Mouse (Mus musculus): ENCODE measurements around the gene Proser3. TPM values are rescaled to one million over a fixed set of nuclear protein-coding genes. Genes with fewer than 3 reads are reported as not detected.

Gene Proser3
- polyA plus RNA-seq, 1 experiment = not detected

DNA sequence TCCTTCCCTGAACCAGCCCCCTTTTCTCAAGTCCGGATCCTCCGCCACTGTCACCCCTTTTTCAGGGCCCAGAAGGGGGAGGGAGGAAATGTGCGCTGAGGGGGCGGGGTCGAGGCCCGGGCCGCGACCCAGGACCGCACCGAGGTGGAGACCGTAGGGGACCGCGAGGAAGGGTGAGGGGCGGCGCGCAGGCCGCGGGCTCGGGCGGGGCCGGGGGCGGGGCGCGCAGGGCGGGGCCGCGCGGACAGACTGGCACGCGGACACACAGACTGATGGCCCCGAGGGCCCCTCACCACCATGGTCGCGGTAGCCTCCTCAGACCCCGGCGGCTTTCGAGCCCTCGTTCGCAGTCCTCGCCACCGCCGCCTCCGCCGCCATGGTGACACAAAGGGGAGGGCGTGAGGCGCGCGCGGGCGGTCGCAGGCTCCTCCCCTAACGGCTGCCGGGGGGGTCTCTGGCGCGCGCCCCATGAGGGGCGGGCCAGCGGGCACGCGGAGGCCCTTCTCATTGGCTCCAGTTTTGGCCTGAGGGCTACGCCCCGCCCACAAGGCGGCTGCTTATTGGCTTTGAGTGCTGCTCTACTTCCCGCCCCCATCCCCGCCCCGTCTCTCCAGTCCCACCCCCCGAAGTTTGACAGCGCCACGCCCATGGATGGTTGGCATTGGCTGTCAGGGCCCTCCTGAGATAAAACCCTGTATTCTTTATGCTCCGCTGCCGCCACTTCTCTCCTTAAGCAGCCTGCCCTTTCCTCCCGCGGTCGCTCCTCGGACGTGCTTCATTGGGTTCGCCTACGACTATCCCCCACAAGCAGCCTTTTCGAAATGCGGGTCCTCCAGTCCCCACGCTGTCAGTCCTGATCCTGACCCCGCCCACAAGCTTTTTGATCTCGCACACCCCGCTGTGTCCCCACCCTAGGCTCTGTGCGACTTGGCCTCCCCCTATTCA lies 17.2 kb downstream of the Proser3 start, which contains the start of gene Arhgap33:
TSS of gene Arhgap33 (minus strand) at position 428 of the 945 bp plus-strand sequence.
- peaks cover 38% of the 10 kb centered on the region for H3K4me1 ChIP-seq (ENCODE audit: control insufficient read depth, insufficient read depth, low read length)
- under 1% methylated on average over 84 of the region's 84 CpGs for WGBS
- peak within 1 kb of the TSS; percentile 95 for H3K4me3 ChIP-seq (ENCODE audit: insufficient read depth, low read depth, low read length)
- no peak for TF ChIP-seq CTCF (IDR thresholded peaks at IDR 0.05; ENCODE audit: insufficient read depth, low read depth, low read length)
- TF ChIP-seq POLR2A (IDR thresholded peaks at IDR 0.05; ENCODE audit: insufficient read depth, low read depth, low read length) = no peak
- H3K27ac ChIP-seq (ENCODE audit: insufficient read depth, low read depth, low read length) = peak within 1 kb of the TSS; percentile 81

DNA sequence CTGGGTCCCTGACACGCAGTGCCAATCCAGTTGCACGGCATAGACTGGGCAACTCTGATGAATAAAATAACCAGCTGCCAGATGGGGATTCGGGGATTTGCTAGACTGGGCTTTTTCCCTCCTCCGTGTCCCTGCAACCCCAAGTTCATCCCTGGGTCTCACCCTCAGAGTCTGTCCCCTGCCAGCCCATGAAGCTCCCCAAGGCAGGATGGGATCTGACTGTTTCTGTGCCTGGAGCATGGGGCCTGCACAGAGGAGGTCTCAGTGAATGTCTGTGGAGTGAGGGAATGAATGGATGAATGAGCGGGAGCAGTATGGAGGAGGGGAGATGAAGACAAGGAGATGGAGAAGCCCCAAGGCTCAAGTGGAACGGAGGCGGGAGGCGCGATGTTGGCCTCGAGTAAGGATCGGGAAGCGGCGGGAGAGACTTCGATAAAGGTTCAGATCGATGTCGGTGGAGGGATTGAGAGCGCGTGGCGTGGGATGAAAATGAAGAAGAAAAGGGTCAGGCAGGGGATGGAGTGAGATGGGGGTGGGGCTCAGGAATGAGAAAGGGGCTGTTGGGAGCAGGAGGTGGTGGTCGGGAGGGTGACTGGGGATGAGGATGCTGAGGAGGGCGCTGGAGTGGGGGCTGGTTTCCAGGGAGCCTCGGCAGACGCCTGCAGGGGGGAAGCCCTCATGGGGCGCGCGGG lies 18.0 kb downstream of the Proser3 start:
- WGBS = 2% methylated on average over 26 of the region's 26 CpGs
- no peak for TF ChIP-seq POLR2A (IDR thresholded peaks at IDR 0.05; ENCODE audit: insufficient read depth, low read depth, low read length)
- no peak for TF ChIP-seq CTCF (IDR thresholded peaks at IDR 0.05; ENCODE audit: insufficient read depth, low read depth, low read length)
- Histone ChIP-seq H3K27ac (ENCODE audit: insufficient read depth, low read depth, low read length) (peak overlapping the region; percentile 49), H3K4me3 (ENCODE audit: insufficient read depth, low read depth, low read length) (peak overlapping the region; percentile 95), H3K4me1 (ENCODE audit: control insufficient read depth, insufficient read depth, low read length) (peaks cover 43% of the 10 kb centered on the region)

- Histone ChIP-seq H3K27ac (ENCODE audit: insufficient read depth, low read depth, low read length) (peak overlapping the region; percentile 66), H3K4me3 (ENCODE audit: insufficient read depth, low read depth, low read length) (peak overlapping the region; percentile 19)
Observed at GRCm38 (mm10) chr7:30532931-30533330, 19.2 kb downstream of the Proser3 start.

GRCm38 (mm10) chr7:30531291-30531815 lies 20.7 kb downstream of the Proser3 start:
- 55% methylated on average over 9 of the region's 9 CpGs for WGBS
- Histone ChIP-seq H3K4me1 (ENCODE audit: control insufficient read depth, insufficient read depth, low read length) (peaks cover 62% of the 10 kb centered on the region), H3K27ac (ENCODE audit: insufficient read depth, low read depth, low read length) (peak overlapping the region; percentile 66), H3K4me3 (ENCODE audit: insufficient read depth, low read depth, low read length) (peak overlapping the region; percentile 16; the same call in 1 of the 2 replicates)
- TF ChIP-seq POLR2A (IDR thresholded peaks at IDR 0.05; ENCODE audit: insufficient read depth, low read depth, low read length) (no peak), CTCF (IDR thresholded peaks at IDR 0.05; ENCODE audit: insufficient read depth, low read depth, low read length) (no peak)

More at GRCm38 (mm10) chr7:30532931-30533330, 19.2 kb downstream of the Proser3 start:
- WGBS = 22% methylated on average over 8 of the region's 8 CpGs
- peaks cover 53% of the 10 kb centered on the region for H3K4me1 ChIP-seq (ENCODE audit: control insufficient read depth, insufficient read depth, low read length)
- no peak for TF ChIP-seq POLR2A (IDR thresholded peaks at IDR 0.05; ENCODE audit: insufficient read depth, low read depth, low read length)
- no peak for TF ChIP-seq CTCF (IDR thresholded peaks at IDR 0.05; ENCODE audit: insufficient read depth, low read depth, low read length)

- 80% methylated on average over 14 of the region's 14 CpGs for WGBS
- TF ChIP-seq POLR2A (IDR thresholded peaks at IDR 0.05; ENCODE audit: insufficient read depth, low read depth, low read length) (no peak), CTCF (IDR thresholded peaks at IDR 0.05; ENCODE audit: insufficient read depth, low read depth, low read length) (no peak)
- Histone ChIP-seq H3K4me3 (ENCODE audit: insufficient read depth, low read depth, low read length) (no peak overlapping the region), H3K4me1 (ENCODE audit: control insufficient read depth, insufficient read depth, low read length) (peaks cover 47% of the 10 kb centered on the region), H3K27ac (ENCODE audit: insufficient read depth, low read depth, low read length) (no peak overlapping the region)
Observed at GRCm38 (mm10) chr7:30526981-30527380, 25.1 kb downstream of the Proser3 start.

GRCm38 (mm10) chr7:30526399-30526798 lies 25.7 kb downstream of the Proser3 start:
- Histone ChIP-seq H3K4me1 (ENCODE audit: control insufficient read depth, insufficient read depth, low read length) (peaks cover 41% of the 10 kb centered on the region), H3K4me3 (ENCODE audit: insufficient read depth, low read depth, low read length) (no peak overlapping the region), H3K27ac (ENCODE audit: insufficient read depth, low read depth, low read length) (no peak overlapping the region)
- no peak for TF ChIP-seq CTCF (IDR thresholded peaks at IDR 0.05; ENCODE audit: insufficient read depth, low read depth, low read length)
- TF ChIP-seq POLR2A (IDR thresholded peaks at IDR 0.05; ENCODE audit: insufficient read depth, low read depth, low read length) = no peak
- WGBS = 43% methylated on average over 17 of the region's 17 CpGs

GRCm38 (mm10) chr7:30525954-30526353 lies 26.1 kb downstream of the Proser3 start:
- no peak for TF ChIP-seq CTCF (IDR thresholded peaks at IDR 0.05; ENCODE audit: insufficient read depth, low read depth, low read length)
- no peak for TF ChIP-seq POLR2A (IDR thresholded peaks at IDR 0.05; ENCODE audit: insufficient read depth, low read depth, low read length)
- Histone ChIP-seq H3K4me3 (ENCODE audit: insufficient read depth, low read depth, low read length) (no peak overlapping the region), H3K4me1 (ENCODE audit: control insufficient read depth, insufficient read depth, low read length) (peaks cover 40% of the 10 kb centered on the region), H3K27ac (ENCODE audit: insufficient read depth, low read depth, low read length) (no peak overlapping the region)
- WGBS = 54% methylated on average over 10 of the region's 10 CpGs

DNA sequence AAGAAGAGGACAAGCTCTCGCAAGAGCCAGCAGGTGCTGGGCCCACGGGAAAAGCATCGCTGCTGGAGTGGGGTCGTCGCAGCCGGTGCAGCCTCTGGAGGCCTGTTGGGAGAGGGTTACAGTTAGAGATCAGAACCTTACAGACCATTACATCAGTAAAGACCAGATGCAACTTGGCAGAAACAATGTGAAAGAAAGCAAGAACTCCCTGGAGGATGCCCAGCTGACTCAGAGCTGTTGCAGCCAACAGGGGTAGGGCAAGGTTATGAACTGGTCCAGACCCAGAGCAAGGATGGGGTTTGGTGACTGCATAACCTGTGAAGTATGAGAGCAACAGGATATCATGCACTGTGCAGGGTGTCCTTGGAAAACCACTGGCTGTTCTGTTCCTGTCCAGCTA lies 27.6 kb downstream of the Proser3 start:
- Histone ChIP-seq H3K4me1 (ENCODE audit: control insufficient read depth, insufficient read depth, low read length) (peaks cover 26% of the 10 kb centered on the region), H3K4me3 (ENCODE audit: insufficient read depth, low read depth, low read length) (no peak overlapping the region), H3K27ac (ENCODE audit: insufficient read depth, low read depth, low read length) (no peak overlapping the region)
- TF ChIP-seq POLR2A (IDR thresholded peaks at IDR 0.05; ENCODE audit: insufficient read depth, low read depth, low read length) (no peak), CTCF (IDR thresholded peaks at IDR 0.05; ENCODE audit: insufficient read depth, low read depth, low read length) (no peak)
- WGBS = 81% methylated on average over 6 of the region's 6 CpGs

Data from olfactory bulb, adult 2 months (tissue).